Mouse (Mus musculus) hindbrain, embryonic 14.5 days (tissue): ENCODE measurements around the gene Plekhd1. TPM values are rescaled to one million over a fixed set of nuclear protein-coding genes. Genes with fewer than 3 reads are reported as not detected.
A peak's percentile ranks its signal among the peaks of the same experiment; 100 is the strongest.

ENCODE experiments used
- ATAC-seq: fragments of 200-750 bp; cut with Nextera tagmentation; 2 replicates; pipeline ENCODE4 v1.8.0; 2017; ENCODE audit warnings: moderate number of reproducible peaks, mild to moderate bottlenecking, moderate TSS enrichment, moderate library complexity; ENCODE audit not compliant: low FRiP score
- DNase-seq: peaks from one replicate; pipeline ENCODE4 v3.0.0-alpha.2; 2015; ENCODE audit warnings: low spot score
- H3K27ac ChIP-seq: fragments of 300-500 bp; sonication (generic); 2 replicates; pipeline ENCODE4 v1.5.1; 2014; ENCODE audit warnings: mild to moderate bottlenecking, moderate library complexity
- H3K27me3 ChIP-seq: fragments of 300-500 bp; sonication (generic); 2 replicates; pipeline ENCODE4 v1.6.1; 2014; ENCODE audit warnings: mild to moderate bottlenecking, low read length, mixed read lengths; ENCODE audit not compliant: control insufficient read depth, insufficient read depth
- H3K36me3 ChIP-seq: fragments of 300-500 bp; sonication (generic); replicated peaks from 2 replicates; pipeline ENCODE4 v1.6.1; 2014; ENCODE audit not compliant: control insufficient read depth, insufficient read depth
- H3K4me1 ChIP-seq: fragments of 300-500 bp; sonication (generic); replicated peaks from 2 replicates; pipeline ENCODE4 v1.6.1; 2014; ENCODE audit warnings: antibody characterized with exemption, low read length, mixed read lengths; ENCODE audit not compliant: control insufficient read depth, insufficient read depth
- H3K4me2 ChIP-seq: fragments of 300-500 bp; sonication (generic); replicated peaks from 2 replicates; pipeline ENCODE4 v1.6.1; 2014; ENCODE audit warnings: mild to moderate bottlenecking, moderate library complexity
- H3K4me3 ChIP-seq: fragments of 300-500 bp; sonication (generic); replicated peaks from 2 replicates; pipeline ENCODE4 v1.5.1; 2014; ENCODE audit warnings: mild to moderate bottlenecking, low read length
- H3K9ac ChIP-seq: fragments of 300-500 bp; sonication (generic); 2 replicates; pipeline ENCODE4 v1.6.1; 2014
- H3K9me3 ChIP-seq: fragments of 300-500 bp; sonication (generic); 2 replicates; pipeline ENCODE4 v1.6.1; 2016; ENCODE audit warnings: low read length; ENCODE audit not compliant: control insufficient read depth
- WGBS: fragments of 180-500 bp; shearing (Covaris S2); extraction: QIAGEN DNeasy Blood & Tissue Kit; methylation state at CpG from one replicate; pipeline ENCODE4 v1.1.7; 2014; 5-methylcytosine and 5-hydroxymethylcytosine counted together
- polyA plus RNA-seq: library from polyadenylated mRNA; unstranded; fragments of >200 nt; fragmentation: Nextera tagmentation; extraction: Ambion mirVana; gene quantifications from 2 replicates; pipeline ENCODE4 v1.2.1, GENCODE M21; 2014

Gene Plekhd1
- polyA plus RNA-seq, 1 experiment from 2014 or later: 3.5 TPM

- WGBS: 94% methylated on average over 10 of the region's 10 CpGs
Measured at GRCm38 (mm10) chr12:80662322-80662721, 30.1 kb upstream of the Plekhd1 start.

GRCm38 (mm10) chr12:80663935-80664334, 28.5 kb upstream of the Plekhd1 start:
- Histone ChIP-seq H3K4me2 (no peak overlapping the region), H3K4me1 (0 out of 2 replicates have a peak, but pooled peaks cover 3% of the 10 kb centered on the region), H3K9me3 (no peaks in the 10 kb centered on the region), H3K36me3 (peaks cover 34% of the 10 kb centered on the region), H3K4me3 (no peak overlapping the region), H3K27ac (no peak overlapping the region), H3K27me3 (no peaks in the 10 kb centered on the region), H3K9ac (no peak overlapping the region)
- no peak for ATAC-seq
- WGBS: 86% methylated on average over 2 of the region's 2 CpGs
- no peak for DNase-seq

More at GRCm38 (mm10) chr12:80662322-80662721, 30.1 kb upstream of the Plekhd1 start:
- H3K9ac ChIP-seq: no peak overlapping the region
- H3K4me2 ChIP-seq: no peak overlapping the region
- no peak overlapping the region for H3K27ac ChIP-seq
- H3K36me3 ChIP-seq: peaks cover 23% of the 10 kb centered on the region
- no peak for DNase-seq
- 0 out of 2 replicates have a peak, but pooled peaks cover 3% of the 10 kb centered on the region for H3K4me1 ChIP-seq
- ATAC-seq: no peak
- H3K9me3 ChIP-seq: no peaks in the 10 kb centered on the region
- no peak overlapping the region for H3K4me3 ChIP-seq
- no peaks in the 10 kb centered on the region for H3K27me3 ChIP-seq

- no peak overlapping the region for H3K9ac ChIP-seq
- WGBS: 79% methylated on average over 2 of the region's 2 CpGs
Measured at GRCm38 (mm10) chr12:80668391-80668790, 24.0 kb upstream of the Plekhd1 start.

GRCm38 (mm10) chr12:80673170-80673569, 19.2 kb upstream of the Plekhd1 start:
- Histone ChIP-seq H3K9ac (no peak overlapping the region), H3K27ac (no peak overlapping the region), H3K27me3 (no peaks in the 10 kb centered on the region), H3K4me1 (no peaks in the 10 kb centered on the region), H3K36me3 (peaks cover 48% of the 10 kb centered on the region), H3K4me3 (no peak overlapping the region), H3K9me3 (no peaks in the 10 kb centered on the region), H3K4me2 (no peak overlapping the region)
- WGBS: 17% methylated on average over 3 of the region's 3 CpGs
- ATAC-seq (no peak), DNase-seq (peak; percentile 74)

More at GRCm38 (mm10) chr12:80668391-80668790, 24.0 kb upstream of the Plekhd1 start:
- ATAC-seq (no peak), DNase-seq (no peak)
- H3K36me3 ChIP-seq: peaks cover 36% of the 10 kb centered on the region
- H3K27me3 ChIP-seq: no peaks in the 10 kb centered on the region
- no peaks in the 10 kb centered on the region for H3K4me1 ChIP-seq
- H3K27ac ChIP-seq: no peak overlapping the region
- H3K9me3 ChIP-seq: no peaks in the 10 kb centered on the region
- H3K4me2 ChIP-seq: no peak overlapping the region
- no peak overlapping the region for H3K4me3 ChIP-seq

- 84% methylated on average over 1 of the region's 1 CpGs for WGBS
- Histone ChIP-seq H3K27ac (no peak overlapping the region), H3K9me3 (no peaks in the 10 kb centered on the region), H3K9ac (no peak overlapping the region), H3K27me3 (no peaks in the 10 kb centered on the region), H3K4me1 (no peaks in the 10 kb centered on the region), H3K4me2 (no peak overlapping the region), H3K4me3 (no peak overlapping the region), H3K36me3 (peaks cover 25% of the 10 kb centered on the region)
- DNase-seq (peak; percentile 69), ATAC-seq (no peak)
Measured at GRCm38 (mm10) chr12:80681340-80681739, 11.1 kb upstream of the Plekhd1 start.

- Histone ChIP-seq H3K36me3 (peaks cover 13% of the 10 kb centered on the region), H3K4me3 (no peak overlapping the region), H3K27me3 (no peaks in the 10 kb centered on the region), H3K27ac (no peak overlapping the region), H3K9ac (no peak overlapping the region), H3K9me3 (no peaks in the 10 kb centered on the region), H3K4me1 (no peaks in the 10 kb centered on the region), H3K4me2 (no peak overlapping the region)
- ATAC-seq (no peak), DNase-seq (no peak)
- WGBS: 94% methylated on average over 3 of the region's 3 CpGs
Measured at GRCm38 (mm10) chr12:80683554-80683953, 8.8 kb upstream of the Plekhd1 start.

GRCm38 (mm10) chr12:80684316-80684715, 8.1 kb upstream of the Plekhd1 start:
- 75% methylated on average over 3 of the region's 3 CpGs for WGBS

GRCm38 (mm10) chr12:80687788-80688211, 4.6 kb upstream of the Plekhd1 start:
- ATAC-seq: no peak
- no peaks in the 10 kb centered on the region for H3K36me3 ChIP-seq
- H3K9ac ChIP-seq: no peak overlapping the region
- H3K27me3 ChIP-seq: peaks cover 23% of the 10 kb centered on the region
- H3K27ac ChIP-seq: no peak overlapping the region
- no peak overlapping the region for H3K4me3 ChIP-seq
- 63% methylated on average over 10 of the region's 10 CpGs for WGBS
- H3K4me2 ChIP-seq: no peak overlapping the region
- DNase-seq: peak; percentile 66
- no peaks in the 10 kb centered on the region for H3K9me3 ChIP-seq
- peaks cover 10% of the 10 kb centered on the region; the same call in 1 of the 2 replicates for H3K4me1 ChIP-seq

More at GRCm38 (mm10) chr12:80684316-80684715, 8.1 kb upstream of the Plekhd1 start:
- Histone ChIP-seq H3K4me1 (no peaks in the 10 kb centered on the region), H3K36me3 (peaks cover 7% of the 10 kb centered on the region; the same call in 1 of the 2 replicates), H3K27ac (no peak overlapping the region), H3K4me2 (no peak overlapping the region), H3K9ac (no peak overlapping the region), H3K27me3 (no peaks in the 10 kb centered on the region), H3K4me3 (no peak overlapping the region), H3K9me3 (no peaks in the 10 kb centered on the region)
- ATAC-seq: no peak
- no peak for DNase-seq

GRCm38 (mm10) chr12:80689696-80690095, 2.7 kb upstream of the Plekhd1 start:
- no peak overlapping the region for H3K27ac ChIP-seq
- peaks cover 14% of the 10 kb centered on the region; the same call in 1 of the 2 replicates for H3K4me1 ChIP-seq
- H3K36me3 ChIP-seq: no peaks in the 10 kb centered on the region
- H3K27me3 ChIP-seq: peaks cover 42% of the 10 kb centered on the region
- no peak overlapping the region for H3K4me2 ChIP-seq
- no peaks in the 10 kb centered on the region for H3K9me3 ChIP-seq
- no peak for DNase-seq
- 51% methylated on average over 5 of the region's 5 CpGs for WGBS
- no peak overlapping the region for H3K4me3 ChIP-seq
- no peak for ATAC-seq
- no peak overlapping the region for H3K9ac ChIP-seq

GRCm38 (mm10) chr12:80691671-80692091, 710 bp upstream of the Plekhd1 start:
- peaks cover 14% of the 10 kb centered on the region; the same call in 1 of the 2 replicates for H3K4me1 ChIP-seq
- ATAC-seq: no peak
- no peak overlapping the region for H3K9ac ChIP-seq
- no peaks in the 10 kb centered on the region for H3K9me3 ChIP-seq
- 16% methylated on average over 12 of the region's 12 CpGs for WGBS
- no peak overlapping the region for H3K27ac ChIP-seq
- H3K4me3 ChIP-seq: peak overlapping the region; percentile 35; the same call in 1 of the 2 replicates
- H3K27me3 ChIP-seq: peaks cover 44% of the 10 kb centered on the region
- no peaks in the 10 kb centered on the region for H3K36me3 ChIP-seq
- H3K4me2 ChIP-seq: peak overlapping the region; percentile 52
- no peak for DNase-seq
